Mouse (Mus musculus) spleen, postnatal 36 days (tissue): Measurements from ENCODE around the gene Rsph3a.

ENCODE experiments used
- DNase-seq, 2 experiments: peaks; one replicate each; pipeline ENCODE4 v3.0.0; 2022; ENCODE audit warnings: low spot score in 2 of 2, mixed read lengths in 1 of 2

Rsph3a gene

DNA sequence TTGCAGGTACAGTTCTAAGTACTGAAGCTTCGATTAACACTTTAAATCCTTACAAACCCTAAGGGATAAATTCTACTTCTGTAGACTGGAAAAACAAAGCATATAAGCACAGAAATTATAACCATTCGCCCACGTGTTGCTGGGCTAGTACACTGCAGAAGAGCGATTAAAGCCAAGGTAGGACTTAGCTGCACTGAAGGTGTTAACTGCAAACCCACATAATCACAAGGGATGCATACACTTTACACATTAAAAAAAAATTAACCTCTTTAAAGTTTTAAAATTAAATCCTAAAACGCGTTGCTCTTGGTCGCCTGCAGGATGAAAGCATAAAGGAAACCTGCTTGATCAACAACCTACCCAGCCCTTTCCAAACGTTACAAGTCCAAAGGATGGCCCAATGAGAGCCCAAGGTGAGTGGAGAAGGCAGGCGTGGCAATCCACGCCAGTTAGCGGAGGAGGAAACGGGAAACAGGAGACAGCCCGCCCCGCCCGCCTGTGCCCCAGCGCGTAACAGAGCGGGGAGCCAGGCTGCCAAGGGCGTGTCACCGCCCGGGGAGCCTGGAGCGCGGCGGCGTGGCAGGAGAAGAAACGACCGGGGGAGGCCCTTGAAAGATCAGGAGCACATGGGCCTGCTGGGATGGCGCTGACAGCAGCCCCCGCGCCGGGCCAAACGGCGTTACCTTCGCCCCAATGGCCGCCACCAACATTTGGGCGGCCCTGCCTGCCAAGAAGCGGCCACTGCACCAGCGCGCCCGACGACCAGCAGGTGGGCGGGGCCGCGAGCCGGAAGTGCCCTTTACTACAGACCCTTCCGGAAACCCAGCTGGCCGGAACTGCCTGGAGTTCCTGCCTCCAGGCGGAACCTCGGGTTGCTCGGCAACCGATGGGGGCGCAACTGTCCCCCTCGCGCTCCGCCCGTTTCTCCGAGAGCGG is at the start of gene Rsph3a:
Gene Rsph3a, plus strand, starts transcription at position 498 of the 936 bp plus-strand sequence.
- DNase-seq = peak; percentile 76 to 81

DNA sequence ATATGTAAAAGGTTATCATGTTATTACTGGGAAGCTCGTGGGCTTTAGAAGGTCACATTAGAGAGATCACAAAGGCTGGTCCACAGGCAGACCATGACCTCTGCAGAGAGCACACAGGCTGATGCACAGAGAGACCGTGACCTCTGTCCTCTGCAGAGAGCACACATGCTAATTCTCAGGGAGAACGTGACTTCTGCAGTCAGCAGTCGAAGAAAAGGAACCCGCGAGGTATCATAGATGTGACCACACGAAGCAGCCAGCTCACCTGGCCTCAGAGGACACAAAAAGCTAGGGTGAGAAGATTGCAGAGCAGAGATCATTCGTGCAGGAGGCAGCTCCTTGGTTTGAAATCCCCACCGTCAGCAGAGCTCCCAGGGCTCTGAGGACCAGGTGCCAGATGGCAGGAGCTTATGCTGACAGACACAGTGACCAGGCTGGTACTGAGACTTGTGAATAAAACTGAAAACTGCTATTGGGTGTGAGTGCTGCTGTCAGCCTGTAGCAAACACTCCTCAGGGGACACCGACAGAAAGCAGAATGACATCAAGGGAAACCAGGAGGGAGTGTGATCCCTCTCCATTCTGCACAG is 49.3 kb upstream of the Rsph3a start:
- no peak for DNase-seq

DNA sequence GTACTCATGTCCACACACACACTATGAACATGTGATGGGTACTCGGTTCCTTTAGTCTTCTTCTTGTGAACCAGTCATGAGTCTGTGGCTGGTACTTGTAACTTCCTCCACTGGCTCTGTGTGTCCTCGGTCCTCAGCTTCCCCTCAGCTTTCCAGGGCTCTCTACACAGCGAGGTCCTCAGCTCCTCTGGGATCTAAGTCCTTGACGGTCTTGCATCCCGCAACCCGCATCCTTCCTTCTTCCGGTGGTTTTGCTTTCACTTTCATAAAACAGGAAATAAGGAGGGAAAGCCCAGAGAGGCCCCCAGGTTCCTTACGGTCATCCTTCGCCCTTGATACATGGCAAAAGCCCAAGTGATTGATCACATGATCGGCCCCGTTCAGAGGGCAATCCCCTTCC is 48.3 kb upstream of the Rsph3a start:
- no peak for DNase-seq

DNA sequence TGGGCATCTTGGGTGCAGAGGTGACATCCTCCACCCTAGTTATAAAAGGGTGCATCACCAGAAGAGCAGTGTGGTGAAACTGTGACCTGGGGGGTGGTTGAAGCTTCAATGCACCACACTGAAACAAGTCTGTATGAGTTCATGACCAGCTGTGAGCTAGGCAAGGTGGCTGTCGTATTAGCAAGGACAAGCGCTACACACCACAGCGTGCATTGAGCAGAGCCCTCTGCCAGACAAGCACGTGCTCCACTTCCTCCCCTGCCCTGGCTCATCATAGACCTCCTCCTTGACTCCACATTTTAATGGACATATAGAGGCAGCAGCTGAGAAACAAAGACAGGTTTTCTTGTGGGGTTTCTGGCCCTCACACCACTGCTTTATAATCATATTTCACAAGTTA is 47.7 kb upstream of the Rsph3a start:
- DNase-seq = no peak

DNA sequence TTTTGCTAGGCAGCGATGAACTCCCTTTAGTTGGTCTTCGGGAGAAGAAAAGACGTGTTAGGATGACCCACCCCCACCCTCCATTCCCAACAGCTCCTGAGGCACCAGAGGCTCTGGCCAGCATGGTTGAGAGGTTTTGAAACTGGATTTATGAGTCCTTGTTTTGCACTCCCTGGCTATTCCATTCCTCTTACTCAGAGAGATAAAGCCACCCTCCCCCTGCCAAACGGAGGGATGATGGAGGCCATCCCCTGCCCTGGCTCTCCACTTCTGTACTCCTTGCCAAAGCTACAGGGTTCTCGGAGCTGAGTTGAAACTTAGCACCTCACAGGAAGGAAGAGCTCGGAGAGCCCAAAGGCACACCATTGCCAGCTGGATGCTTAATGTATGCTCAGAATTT is 46.2 kb upstream of the Rsph3a start:
- no peak for DNase-seq

DNA sequence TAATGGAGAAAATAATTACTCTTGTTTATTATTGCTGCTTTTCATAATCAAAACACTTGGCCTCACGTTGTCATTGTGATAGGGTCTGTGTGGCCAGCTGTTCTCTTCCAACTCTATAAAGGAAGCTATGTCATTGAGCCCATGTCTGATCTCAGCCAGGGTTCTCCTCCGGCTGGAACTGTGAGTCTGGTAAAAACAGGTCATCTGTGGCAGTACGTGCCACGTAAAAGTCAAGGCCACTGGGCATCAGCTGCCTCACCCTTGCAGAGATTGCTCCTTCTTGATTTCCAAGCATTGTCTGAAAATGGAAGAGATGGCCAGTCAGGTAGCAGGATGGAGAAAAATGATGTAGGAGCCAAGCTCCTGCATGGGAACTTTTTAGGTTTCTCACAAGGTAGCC is 45.5 kb upstream of the Rsph3a start:
- no peak for DNase-seq

DNA sequence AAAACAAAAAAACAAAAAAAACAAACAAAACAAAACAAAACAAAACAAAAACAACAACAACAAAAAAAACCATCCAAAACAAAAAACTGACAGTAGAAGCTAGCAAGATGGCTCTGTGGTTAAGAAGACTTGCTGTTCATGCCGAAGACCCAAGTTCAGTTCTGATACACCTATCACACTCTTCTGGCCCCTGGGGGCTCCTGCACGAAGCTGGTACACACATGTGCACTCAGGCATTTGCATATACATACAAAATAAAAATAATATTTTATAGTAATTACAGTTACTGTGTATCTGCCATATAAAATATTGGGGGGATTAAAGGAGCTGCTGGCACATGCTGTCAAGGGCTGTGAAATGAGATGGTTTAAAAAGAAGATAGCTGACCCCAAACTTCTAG is 43.9 kb upstream of the Rsph3a start:
- DNase-seq = no peak

DNA sequence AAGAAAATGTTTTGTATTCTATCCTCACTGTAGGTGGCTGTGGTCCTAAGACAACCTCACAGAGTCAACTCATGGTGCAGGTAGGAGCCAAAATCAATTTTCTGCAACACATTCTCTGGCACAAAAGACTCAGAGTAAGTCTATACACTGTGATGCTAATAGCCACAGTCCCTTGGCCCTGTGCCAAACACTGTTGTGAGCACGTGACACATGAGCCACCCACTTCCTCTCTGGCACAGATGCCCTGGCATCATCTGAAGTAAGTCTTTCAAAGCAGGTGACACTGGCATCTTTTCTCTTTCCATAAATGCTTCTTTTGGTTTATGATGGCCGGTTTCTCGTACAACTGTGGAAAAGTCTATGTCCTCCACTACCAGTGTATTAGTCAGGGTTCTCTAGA is 43.1 kb upstream of the Rsph3a start:
- DNase-seq = peak; percentile 78 to 85

DNA sequence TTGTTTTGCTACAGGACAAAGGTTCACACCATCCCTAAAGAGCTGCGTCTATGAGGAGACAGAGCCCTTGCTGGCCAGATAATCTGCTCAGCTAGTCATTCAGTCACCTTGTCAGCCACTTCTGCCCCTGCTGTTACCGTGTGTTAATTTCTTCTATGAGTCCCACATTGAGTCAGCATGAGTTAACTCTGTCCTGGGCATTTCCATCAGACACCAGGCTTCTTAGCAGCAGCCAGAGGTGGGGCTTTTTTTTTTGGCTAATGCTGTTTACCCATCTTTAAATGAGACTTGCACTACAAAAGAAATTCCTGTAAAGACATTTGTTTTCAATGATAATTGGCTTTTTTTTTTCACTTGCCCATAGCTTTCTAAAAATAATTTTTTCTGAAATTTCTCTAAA is 40.4 kb upstream of the Rsph3a start:
- DNase-seq = no peak

DNA sequence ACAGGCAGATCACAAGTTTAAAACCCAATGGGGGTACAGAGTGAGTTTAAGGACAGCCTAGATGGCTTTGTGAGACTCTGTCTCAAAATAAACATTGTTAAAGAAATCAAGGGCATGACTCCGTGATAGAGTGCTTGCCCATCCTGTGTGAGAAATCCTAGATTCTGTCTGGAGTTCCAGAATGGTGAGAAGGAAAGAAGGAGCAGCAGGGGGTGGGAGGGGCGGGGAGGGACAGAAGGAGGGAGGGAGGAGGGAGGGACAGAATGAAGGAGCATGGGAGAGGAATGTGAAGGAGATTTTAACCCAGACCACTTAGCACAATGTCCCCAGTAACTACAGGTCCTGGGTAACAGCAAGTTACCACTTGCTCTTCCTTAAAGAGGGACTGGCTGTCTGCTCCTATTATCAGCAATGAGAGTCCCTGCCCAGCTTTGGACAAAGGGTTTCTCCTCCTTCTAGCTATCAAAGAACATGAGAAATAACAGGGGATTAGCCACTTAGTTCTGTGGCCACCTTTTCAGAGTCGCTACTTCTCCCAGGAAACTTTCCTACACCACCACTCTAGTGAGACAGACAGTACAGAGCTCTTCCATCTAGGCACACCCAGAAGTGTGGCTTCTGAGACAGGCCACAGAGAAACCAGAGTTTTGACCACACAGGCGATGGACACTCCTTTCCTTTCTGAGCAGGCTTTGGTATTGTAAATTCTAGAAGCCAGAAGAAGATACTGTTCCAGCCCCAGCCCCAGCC is 39.3 kb upstream of the Rsph3a start:
- DNase-seq = no peak

DNA sequence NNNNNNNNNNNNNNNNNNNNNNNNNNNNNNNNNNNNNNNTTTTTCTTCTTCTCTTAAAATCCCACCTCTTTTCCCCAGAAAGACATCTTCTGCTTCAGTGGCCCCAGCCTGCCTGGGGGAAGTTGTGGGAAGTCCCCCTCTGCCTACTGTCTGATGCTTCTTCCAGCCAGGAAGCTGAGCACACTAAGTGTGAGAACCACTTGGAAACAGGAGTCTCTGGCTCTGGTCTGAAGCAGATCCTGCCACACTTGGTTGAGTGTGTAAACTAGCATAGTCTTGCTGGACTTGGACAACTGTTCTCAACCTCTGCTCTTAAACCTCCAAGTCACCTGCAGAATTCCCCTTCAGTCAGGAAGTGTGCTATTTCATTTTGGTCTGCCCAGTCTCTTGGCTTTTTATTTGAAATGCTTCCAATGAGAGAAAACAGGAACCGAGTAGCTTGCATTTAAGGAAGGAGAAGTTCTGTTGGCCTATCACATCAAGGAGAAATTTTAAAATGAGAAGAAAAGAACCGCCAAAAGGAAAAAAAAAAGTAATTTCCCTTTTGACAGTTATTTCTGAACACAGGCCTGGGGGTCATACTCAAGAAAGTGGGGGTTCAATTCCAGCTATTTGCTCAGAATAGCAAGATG is 30.7 kb upstream of the Rsph3a start:
- DNase-seq = no peak

DNA sequence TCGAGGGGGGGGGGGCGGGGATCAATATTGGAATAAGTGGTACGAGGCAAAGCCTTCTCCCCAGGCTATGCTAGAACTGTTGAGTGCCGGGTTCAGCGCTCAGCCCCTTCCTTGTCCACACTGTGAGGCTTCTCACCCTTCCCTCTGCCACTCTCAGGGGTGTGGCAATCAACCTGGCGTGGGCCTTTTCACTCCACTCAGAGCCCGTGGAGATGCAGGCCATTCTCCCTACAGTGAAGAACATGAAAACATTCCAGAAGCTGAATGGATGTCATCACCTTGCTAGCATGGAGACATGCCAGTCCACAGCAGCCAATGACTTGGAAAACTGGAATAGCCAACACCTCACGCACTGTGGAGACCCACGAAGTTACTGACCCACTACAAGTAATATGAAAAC is 29.6 kb upstream of the Rsph3a start:
- DNase-seq = no peak

DNA sequence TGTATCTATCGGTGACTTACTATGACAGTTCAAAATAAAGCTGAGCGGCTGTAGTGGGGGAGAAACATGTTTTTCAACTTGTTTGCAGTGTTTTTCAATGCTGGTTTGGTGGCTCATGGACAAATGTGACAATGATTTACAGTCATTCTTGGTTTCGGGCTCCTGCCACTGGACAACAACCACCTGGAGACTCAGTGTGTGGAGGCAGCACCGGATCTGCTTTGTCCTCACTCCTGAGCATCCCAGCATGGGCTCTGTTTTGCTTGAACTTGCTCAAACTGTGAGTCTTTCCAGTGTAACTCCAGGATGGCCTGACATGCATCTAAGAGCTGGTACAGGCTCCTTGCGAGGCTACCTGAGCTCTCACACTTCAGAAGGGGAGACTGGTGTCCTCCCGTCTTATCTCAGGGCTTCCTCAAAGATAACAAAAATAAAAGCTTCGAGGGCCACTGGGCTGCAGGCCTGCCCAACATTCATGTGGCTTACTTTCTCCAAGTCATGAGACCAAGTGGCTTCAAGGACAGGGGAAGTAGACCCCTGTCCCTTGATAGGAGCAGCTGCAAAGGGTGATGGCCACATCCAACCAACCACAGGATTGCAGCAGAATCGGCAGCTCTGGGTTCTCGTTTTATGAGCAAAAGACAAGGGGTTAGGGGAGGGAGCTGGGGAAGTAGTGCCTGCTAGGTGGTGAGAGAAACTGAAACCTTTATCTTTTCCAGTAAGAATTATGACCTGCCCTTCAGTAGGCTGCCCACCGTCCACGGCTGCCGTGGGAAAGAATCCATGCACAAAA is 28.4 kb upstream of the Rsph3a start:
- DNase-seq = peak in 1 of 2 experiments; percentile 48

DNA sequence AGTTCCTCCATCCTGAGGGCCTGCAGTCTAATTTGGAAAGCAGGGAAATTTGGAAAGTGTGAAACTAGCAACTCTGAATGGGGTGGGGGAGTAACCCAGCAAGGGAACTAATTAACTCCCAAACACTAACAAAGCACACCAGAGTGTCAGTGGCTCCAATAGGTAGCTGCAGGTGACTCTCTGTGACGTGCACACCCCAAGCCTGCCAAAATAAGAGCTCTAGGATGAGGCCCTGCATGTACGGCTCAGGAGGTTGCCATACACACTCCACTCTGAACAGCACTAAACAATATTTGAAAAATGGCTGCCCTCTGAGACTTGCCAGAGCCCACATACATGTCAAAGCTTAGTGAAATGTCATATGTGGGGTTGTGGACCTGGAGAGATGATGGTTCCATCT is 27.1 kb upstream of the Rsph3a start:
- no peak for DNase-seq

DNA sequence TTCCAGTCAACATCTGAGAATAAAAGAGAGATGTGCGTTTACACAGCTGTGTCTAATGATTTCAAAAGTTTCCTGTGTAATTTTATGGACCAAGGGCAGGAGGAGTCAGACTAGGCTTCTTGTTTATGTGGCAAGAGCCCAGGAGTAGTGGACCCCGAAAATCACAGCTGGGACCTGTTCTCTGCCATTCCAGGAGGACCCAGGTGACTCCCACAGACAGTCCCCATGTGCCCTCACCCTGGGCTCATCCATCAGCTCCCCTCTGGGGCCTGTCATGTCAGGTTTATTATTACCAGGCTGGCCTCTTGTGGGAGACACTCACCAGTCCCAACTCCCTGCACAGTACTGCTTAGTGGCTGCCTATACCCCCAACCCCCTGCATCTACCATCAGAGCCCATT is 26.2 kb upstream of the Rsph3a start:
- DNase-seq = no peak

DNA sequence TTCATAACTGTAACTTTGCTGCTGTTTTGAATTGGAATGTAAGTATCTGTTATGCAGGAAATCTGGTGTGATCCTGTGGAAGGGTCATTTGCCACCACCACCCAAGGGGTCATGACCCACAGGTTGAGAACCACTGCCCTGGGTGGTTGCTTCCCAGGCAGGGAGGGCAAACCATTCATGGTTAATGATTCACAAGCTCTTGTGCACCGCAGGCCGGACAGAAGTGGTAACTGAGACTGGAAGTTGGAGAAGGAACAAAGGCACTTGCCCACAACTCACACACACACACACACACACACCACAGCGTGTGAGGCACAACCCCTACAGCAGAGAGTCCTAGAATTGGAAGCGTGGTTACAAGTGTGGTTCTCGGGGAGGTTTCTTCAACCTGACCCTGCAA is 22.9 kb upstream of the Rsph3a start:
- no peak for DNase-seq

DNA sequence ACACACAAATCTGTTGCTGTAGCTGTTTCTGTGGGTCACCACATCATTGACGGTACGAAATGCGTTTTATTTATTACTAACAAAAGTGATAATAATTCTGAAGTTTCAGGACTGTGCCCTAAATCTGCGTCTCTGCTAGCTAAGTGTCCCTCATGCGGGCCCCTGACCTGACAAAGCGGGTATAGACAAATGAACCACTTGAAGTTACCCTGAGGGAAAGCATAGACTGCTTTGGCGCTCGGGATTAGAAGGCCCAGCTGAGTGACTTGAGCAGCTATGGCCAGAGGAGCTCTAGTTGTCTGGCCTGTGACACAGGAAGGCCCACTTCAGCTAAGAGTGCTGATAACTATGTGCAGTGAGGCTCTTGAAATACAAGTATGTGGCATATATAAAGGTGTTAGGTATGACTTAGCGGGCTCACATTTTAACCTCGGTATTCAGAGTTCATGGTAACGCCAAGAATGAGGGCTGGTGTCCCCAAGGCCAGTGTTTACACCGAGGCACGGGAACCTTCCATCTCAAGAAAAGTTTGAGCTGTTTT is 21.2 kb upstream of the Rsph3a start:
- DNase-seq = peak in 1 of 2 experiments; percentile 0

DNA sequence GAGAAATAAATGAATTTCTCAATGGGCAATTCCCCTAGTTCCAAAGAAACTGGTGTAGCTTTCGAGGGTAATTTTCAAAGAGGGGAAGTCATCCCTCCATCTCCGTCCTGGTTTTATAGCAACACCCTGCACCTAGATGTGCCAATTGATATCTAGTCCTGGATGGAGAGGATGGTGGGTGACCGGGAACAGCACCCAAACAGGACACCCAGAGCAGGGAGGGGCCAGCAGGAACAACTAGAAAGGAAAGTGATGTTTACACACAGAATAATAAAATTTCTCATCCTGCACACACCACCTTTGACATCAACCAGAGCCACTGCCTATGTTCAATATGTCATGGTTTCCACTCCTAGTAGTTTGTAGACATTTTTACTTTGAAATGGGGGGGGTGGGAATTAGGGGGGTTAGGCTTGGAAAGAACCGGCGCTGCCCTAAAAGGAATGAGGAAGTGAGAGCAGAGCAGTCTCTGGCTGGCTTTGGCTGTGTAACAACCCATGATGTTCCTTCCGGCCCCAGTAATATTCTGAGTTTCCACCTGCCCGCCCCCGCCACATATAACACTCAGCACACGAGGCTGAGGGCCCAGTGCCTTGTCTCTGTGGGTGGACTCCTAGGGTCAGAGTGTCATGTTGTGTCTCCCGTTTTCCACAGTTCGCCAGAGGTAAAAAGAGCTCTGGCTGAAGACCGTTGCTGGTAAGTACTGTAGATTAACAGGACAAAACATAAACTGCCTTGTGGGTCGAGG is 19.8 kb upstream of the Rsph3a start, which contains the start of gene Tagap:
Gene Tagap, plus strand, starts transcription at position 588 of the 748 bp plus-strand sequence.
- peak; percentile 83 to 85 for DNase-seq

DNA sequence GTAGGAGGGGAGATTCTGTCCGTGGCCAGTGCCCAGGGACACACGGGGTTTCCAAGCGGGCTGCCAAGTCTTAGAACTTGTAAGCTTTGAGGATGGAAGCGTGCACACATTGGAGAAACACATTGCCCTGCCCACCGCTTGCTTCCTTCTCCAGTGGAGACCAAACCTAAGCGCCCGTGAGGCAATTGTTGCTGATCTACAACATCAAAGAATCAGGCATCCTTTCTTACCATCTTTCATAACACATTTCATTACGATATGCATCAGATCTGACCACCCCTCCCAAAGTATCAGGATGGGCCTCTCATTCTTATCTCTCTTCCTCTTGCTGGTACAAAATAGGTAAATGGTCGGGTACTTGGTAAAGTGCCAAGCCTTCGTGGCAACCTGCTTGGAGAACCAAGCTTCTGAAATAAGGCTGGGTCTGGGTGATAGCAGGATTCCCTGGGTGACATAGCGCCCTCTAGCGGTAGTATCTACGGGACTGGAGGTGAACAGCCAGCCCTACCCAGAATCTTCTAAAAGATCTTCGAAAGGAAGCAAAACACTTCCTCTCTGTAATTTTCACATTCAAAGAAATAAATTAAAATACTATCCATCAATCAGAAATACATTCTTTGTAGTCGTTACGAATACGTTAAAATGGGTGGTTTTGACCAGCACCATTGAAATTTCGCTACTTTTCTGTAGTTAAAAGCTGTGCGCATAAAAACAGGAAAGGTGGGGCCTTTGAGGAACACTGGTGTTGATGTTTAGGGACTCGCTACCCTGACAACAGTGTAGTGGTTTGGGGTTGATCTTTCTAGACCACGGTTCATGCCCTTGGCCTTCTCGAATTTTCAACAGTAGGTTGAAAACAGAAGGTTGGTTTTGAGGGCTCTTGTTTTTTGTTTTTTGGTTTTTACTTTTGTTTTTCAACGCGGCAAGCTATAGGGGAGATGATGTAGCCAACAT is 17.6 kb upstream of the Rsph3a start:
- peak; percentile 86 to 88 for DNase-seq
